ENCODE assay signal across 21 mouse cellular contexts in the genomic region with DNA sequence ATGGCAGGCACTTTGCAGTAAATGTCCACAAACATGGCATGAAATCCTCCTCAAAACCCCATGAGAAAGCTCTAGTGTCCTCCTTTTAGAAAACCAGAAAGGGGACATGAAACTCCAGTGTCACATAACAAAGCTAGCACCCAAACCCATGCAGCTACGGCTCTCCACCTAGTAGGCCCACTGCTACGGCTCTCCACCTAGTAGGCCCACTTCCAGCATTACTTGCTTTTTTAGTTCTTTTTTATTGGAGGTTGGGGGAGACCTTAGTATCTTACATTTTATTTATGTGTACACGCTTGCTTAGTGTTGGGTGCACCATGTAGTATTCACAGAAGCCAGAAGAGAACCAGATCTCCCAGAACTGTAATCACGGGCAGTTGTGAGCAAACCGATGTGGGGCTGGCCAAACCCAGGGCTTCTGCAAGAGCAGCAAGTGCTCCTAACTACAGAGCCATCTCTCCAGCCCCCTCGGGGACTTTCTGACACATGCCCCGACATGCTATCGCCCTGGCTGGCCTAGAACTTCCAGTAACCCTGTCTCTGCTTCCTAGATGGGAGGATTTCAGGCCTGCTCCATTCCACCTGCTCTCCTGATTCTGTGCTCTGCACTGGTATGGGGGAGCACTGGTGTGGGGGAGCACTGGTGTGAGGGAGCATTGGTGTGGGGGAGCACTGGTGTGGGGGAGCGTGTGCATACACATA.
"Had no signal": no experiment of that assay in that cellular context is flagged by ENCODE, and none has a peak within 500 bp of the region (broad histone marks: within the 10 kb centered on the region; RNA-seq: fewer than 3 reads in every experiment).

No protein-coding gene starts in this region.

- H3K4me2 ChIP-seq: liver, embryonic 15.5 days; lung, embryonic 15.5 days; midbrain, embryonic 11.5 days; midbrain, embryonic 13.5 days; midbrain, embryonic 15.5 days; neural tube, embryonic 13.5 days; stomach, embryonic 15.5 days had no signal

- DNase-seq: liver, postnatal 0 days; lung, adult 2 months; lung, postnatal 14 days; lung, postnatal 36 days; retina, postnatal 1 day; right cerebral cortex, adult 18-20 months; right cerebral cortex, postnatal 25 days; thymus, adult 2 months; thymus, postnatal 25 days; thymus, postnatal 4 days had no signal

- H3K27me3 ChIP-seq: liver, embryonic 15.5 days; lung, embryonic 15.5 days; megakaryocyte, embryonic 14.5 days; midbrain, embryonic 13.5 days; midbrain, embryonic 15.5 days; neural tube, embryonic 13.5 days; stomach, embryonic 15.5 days had no signal

- H3K4me3 ChIP-seq: liver, embryonic 15.5 days; lung, embryonic 15.5 days; megakaryocyte, embryonic 14.5 days; midbrain, embryonic 13.5 days; midbrain, embryonic 15.5 days; neural tube, embryonic 13.5 days; stomach, embryonic 15.5 days had no signal

- ATAC-seq: liver, postnatal 0 days; lung, postnatal 0 days; midbrain, embryonic 13.5 days; midbrain, embryonic 15.5 days had no signal

- H3K27ac ChIP-seq: liver, embryonic 15.5 days; lung, embryonic 15.5 days; macrophage; midbrain, embryonic 13.5 days; midbrain, embryonic 15.5 days; neural tube, embryonic 13.5 days; stomach, embryonic 15.5 days; stomach, postnatal 0 days had no signal

- H3K9me3 ChIP-seq: liver, embryonic 15.5 days; lung, embryonic 15.5 days; megakaryocyte, embryonic 14.5 days; midbrain, embryonic 13.5 days; midbrain, embryonic 15.5 days; neural tube, embryonic 13.5 days; stomach, embryonic 15.5 days had no signal

- H3K9ac ChIP-seq: liver, embryonic 15.5 days; liver, postnatal 0 days; lung, embryonic 15.5 days; midbrain, embryonic 13.5 days; midbrain, embryonic 15.5 days; neural tube, embryonic 13.5 days; stomach, embryonic 15.5 days had no signal
